Mouse (Mus musculus): ENCODE data around the gene Efcab9.

The Efcab9 gene

DNA sequence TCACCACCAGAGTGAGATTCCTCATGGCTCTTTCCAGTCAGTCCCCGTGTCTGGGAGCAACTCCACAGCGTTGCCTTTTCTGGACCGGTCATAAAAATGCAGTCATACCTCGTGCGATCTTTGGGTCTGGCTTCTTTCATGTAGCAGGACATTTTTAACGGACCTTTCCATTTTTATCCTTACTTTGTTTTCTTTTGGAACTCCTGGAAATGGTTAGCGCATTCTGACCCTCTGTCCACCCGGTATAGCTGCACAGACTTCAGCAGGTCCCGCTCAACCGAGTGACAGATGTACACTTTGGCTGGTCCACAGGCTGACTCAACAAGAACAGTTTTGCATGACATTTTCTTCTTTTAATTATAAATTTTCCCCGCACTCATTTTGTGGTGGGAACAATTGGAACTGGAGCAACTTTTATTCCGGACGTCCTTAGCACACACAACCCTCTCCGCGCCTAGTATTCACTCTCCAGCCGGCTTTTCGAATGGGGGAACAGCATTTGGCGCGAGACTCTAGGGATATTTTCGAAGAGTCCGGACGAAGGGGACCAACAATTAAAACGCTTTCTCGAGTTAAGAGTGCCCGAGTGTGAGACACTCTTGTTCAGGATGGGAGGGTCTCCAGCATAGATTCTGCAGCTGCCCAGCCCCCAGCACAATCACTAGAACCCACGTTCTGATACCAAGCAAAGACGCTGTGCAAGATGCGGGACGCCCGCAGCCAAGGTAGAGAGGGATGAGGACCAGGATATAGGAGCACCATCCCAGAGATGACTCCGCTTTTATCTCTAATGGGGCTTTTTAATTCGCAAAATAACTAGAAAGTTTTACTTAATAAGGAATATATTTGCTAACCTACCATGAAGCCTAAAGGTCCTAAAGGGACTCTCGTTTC lies at the start of gene Efcab9:
Gene Efcab9, minus strand, starts transcription at position 211 of the 894 bp plus-strand sequence.
- peak; percentile 45 for DNase-seq (ENCODE audit: extremely low spot score, low spot score)

DNA sequence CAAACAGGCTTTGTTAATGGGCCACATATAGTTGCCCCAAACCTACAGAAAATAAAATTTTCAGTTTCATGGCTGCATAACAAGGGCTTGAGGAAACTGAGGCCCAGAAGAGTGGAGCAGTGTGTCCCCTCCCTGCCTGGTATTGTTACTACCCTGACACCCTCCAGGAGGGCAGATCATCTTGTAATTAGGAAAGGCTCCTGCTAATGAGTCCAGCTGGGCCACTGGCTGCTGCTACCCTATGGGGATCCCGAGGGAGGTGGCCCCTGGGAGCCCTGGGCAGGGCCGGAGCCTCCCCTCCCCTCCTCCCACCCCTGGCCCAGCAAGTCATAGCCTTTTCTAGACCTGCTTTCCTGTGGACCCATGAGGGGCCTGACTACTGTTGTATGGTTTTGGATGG lies 49.1 kb upstream of the Efcab9 start:
- DNase-seq (ENCODE audit: extremely low spot score, low spot score): no peak

DNA sequence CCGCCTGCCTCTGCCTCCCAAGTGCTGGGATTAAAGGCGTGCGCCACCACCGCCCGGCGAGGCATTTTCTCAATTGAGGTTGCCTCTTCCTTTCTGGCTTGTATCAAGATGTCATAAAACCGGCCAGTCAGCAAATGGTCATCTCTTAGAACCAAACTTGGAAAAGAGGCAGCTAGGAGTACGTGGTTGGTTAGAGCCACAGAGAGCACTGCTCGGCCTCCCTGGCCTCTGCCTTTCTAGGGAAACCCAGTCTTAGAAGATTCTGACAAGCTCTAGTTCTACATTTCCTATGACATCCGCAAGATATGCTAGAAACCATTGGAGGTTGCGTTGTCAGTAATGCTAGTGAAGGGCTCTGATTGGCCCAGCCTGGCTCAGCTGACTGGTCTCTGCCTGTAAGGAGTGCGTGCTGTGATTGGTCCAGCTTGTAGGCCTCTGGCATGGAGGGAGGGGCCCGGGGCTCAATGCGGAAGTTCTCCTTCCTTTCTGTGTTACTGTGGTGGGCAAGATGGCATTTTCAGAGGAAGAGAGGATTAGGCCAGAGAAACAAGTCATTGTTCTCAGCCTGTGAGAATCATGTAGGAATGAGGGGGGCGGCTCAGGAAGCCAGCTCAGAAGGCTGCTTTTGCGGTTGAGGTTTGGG lies 48.5 kb upstream of the Efcab9 start:
- DNase-seq (ENCODE audit: extremely low spot score, low spot score): no peak

DNA sequence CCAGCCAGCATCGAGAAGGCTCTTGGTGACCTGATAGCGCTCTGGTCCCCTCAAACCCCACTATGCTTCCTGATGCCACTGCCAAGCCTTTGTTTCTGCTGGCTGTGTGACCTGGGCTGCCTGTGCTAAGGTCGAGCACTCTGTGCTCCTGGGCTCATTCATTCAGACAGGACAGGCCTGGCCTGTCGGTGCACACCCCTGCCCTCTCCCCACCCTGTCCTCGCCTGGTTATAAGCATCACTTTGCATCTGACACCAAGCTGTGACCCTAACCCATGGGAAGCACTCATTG lies 44.8 kb upstream of the Efcab9 start:
- DNase-seq (ENCODE audit: extremely low spot score, low spot score): no peak

DNA sequence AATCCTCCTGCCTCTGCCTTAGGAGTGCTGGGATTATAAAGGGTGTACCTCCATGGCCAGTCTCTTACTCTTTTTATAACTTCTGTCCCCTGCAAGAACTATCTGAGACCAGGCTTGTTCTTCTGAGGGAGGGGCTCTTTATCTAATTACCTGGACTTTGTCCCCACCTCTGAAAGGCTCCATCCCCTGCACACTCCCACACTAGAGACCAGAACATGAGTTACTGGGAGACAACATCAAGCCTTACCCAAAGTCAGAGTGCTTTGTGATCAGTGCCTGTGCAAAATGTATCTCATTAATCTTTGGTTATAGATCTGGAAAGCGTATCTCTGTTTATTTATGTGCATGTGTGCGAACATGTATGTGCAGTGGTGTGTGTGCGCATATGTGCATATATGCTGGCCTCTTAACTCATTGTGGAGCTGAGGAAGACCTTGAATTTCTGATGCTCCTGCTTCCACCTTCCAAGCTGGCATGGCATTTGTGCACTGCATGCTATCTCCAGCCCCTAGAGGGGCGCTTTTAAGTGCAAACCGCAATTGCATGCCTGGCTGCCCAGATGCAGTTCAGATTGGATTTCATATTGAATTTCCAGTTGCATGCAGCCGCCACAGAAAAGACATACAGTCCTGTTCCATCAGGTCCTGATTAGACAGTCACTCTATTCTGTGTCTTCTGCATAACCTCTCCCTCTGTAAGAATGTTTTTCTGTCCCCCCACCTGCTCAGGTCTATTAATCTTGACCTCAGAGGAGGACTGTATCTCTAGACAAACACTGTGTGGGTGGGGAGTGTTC lies 44.3 kb upstream of the Efcab9 start:
- no peak for DNase-seq (ENCODE audit: extremely low spot score, low spot score)

DNA sequence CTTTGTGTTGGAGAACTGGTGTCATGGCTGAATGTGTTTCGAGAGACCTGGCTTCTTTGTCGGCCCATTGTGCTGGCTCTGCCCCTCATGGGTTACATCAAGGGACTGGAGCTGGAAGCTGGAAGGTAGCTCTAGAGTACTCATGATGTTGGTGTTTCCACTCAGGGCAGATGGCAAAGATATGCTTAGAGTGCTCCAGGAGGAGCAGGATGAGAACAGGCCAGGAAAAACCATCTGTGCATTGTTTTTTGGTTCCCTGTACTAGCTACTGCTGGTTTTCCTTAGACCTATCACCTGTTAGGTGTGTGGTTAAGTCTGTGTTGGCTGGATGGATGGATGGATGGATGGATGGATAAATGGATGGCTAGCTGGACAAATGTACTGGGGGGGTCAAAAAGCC lies 41.8 kb upstream of the Efcab9 start:
- DNase-seq (ENCODE audit: extremely low spot score, low spot score): no peak

DNA sequence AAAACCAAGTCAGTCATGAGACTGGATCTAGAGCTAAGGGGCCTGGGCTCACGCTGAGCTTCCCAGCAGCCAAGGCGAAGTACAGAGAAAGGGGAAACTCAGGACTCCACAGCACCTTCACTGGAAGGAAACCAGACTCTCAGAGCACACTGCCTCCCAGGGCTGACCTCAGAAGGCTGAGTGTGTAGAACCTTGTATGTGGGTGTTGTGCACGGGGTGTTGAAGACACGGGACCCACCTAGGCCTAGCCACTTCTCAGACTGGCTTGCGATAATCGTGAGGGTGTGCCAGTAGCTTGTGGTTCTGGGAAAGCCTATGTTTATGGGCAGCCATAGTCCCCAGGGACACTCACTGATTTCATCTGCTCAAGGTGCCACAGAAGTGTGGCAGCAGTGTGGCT lies 39.2 kb upstream of the Efcab9 start:
- no peak for DNase-seq (ENCODE audit: extremely low spot score, low spot score)

DNA sequence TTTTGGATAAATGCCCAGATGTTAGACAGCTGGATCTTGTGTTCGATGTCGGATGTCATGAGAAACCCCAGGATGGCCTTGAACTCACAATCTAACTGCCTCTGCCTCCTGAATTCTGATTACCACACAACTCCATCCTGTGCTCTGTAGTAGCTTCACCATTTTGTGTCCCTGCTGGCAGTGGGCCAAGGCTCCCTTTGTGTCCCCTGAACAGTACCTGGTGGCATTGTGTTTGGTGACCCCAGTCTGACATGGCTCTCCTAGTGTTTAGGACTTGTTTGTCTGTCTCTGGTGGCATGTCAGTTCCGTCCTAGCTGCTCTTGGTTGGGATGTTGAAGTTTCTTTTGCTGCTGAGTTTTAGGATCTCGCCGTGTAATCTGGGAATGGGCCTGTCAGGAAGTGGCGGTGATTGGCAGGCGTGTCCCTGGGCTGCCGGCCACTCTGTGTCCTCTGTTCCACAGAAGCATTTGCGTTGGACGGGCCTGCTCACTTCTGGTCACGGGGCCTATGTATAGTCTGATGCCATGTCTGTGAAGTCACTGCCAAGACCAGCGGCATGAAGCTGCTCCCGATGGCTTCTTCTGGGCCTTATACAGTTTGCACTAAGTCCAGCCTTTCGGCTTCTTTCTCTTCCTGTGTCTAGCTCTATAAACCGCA lies 36.9 kb upstream of the Efcab9 start:
- DNase-seq (ENCODE audit: extremely low spot score, low spot score): no peak

DNA sequence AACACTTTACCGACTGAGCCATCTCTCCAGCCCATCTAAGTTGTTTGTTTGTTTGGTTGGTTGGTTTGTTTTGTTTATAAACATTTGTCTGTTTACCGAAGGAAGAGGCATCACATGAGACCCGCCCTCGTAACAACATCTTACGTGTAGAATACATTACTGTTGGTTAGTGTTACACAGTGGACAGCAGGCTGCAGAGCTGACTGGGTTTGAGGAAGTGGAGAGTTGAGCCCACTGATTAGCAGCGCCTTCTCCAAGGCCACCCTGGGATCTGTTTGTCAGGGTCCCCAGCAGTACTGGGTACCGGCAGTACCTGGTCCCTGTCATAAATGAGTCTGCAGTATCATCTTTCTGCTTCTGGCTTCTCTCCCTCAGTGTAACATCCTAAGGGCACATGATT lies 36.2 kb upstream of the Efcab9 start:
- no peak for DNase-seq (ENCODE audit: extremely low spot score, low spot score)

DNA sequence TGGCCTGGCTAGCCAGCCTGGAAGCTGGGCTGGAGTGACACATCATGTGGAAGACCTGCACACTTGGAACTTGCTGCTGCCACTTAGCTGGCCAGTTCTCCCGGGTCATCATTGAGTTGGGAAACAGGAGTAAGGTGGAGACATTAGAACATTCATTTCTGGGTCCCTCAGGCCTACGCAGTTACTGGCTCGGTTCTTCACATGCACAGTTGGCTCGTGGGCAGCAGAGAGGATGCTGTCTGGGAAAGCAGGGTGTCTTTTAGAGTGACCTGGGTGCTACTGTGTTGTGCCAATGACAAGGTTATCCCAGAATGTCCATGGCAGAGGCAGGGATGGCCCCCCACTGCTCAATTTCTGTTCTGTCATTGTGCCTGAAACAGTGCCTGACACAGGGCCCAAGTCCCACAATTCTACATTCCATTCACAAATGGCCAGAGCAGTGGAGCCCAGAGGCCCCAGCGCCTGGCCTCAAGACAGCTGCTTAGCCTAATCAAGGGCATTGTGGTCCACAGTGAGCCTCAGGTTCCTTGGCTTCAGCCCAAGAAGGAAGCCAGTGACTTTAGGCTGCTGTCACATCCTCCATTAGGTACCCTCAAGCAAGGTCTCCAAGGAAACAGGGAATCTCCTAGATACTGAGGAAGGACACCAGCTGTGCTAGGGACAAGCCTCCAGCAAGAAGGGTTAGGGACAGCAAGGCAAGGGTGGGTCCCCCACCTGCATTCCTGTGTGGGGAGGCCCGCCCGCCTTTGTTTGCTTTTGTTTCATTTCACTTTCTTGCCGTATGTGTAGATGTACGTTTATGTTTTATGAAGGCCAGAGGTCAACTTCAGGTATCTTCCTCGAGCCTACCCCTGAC lies 35.3 kb upstream of the Efcab9 start:
- no peak for DNase-seq (ENCODE audit: extremely low spot score, low spot score)

DNA sequence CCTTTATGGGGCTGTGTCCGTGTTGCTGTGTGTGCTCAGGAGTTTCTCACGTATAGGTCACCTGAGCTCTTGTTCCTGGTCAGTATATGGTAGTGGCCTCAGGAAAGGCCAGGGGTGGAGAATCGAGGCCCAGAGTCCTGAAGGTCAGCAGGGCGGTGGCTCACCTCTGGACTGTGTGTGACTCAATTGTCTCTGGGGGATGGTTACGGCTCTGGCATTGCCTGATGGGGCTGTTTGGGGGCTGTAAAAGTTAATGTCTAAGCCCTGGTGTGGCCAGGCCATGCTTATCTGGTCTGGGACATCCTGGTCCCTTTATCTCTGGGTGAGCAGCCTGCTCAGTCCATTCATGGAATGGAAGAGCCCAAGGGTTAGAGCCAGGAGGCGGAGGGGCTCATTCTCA lies 34.3 kb upstream of the Efcab9 start:
- DNase-seq (ENCODE audit: extremely low spot score, low spot score): no peak

DNA sequence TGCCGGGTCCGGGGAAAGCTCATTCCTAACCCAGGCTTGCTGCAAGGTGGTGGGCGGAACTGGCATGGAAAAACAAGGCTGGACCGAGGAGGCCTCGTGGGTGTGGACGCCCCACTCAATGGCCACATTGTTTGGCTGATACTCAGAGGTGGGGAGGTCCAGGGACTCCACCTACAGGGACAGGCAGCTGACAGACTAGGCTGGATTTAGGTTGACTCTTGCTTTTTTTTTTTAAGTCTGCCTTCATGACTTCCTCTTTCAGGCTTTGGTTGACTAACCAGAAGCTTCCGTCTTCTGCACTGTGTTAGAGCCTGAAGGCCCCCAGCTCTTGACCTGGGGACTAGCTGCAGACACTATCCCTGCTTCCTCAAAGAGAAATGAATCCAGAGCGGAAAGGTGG lies 33.2 kb upstream of the Efcab9 start:
- no peak for DNase-seq (ENCODE audit: extremely low spot score, low spot score)

DNA sequence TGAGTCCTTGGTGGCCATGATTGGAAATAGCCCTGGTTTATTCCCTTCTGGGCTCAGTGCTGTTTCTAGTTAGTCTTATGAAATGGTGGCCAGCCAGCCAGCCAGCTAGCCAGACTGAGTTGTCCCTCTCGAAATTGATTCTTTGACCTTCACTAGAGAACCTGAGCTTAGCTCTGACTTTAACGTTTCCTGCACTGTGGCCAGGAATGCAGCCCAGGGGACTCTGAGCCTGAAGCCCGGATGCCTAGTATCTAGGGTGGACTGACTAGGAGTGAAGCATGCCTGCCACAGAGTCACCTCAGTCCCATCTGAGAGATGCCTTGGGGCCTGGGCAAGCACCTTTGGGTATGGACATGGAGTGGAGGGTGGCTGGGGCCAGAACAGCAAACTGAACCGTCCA lies 32.7 kb upstream of the Efcab9 start:
- no peak for DNase-seq (ENCODE audit: extremely low spot score, low spot score)

DNA sequence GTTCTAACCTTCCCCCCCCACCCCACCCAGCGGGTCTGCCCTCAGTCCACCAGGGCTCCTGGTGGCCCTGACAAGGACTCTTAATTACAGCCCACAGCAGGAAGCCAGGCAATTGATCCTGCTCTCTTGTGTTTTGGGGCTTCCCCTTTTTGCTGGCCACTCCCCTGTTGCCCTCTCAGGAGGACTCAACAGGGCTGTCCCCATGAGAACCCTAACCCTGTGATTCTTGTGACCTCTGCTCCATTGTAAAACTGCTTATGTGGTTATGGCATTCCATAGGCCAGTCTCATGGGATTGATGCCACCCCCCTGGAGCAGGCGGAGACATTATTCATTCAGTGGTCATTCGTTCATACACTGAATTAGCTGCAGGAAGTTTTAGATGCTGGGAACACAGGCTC lies 31.8 kb upstream of the Efcab9 start:
- DNase-seq (ENCODE audit: extremely low spot score, low spot score): no peak

DNA sequence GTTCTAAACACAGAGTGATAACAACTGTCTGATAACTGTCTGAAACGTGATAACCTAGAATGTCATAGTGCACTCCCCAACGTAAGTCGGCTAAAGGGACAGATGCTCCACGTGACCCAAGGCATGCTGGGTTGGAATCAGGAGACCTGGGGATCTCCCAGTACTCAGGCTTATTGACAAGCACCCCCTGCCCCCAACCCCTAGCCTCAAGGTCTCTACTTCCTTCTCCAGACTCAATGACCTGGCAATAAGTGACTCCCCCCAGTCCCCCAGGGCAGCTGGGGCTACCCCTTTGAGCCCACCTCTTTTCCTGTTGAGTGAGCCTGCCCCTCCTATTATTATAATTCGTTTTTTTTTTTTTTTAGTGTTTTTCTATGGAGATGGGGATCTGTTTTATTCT lies 30.8 kb upstream of the Efcab9 start:
- DNase-seq (ENCODE audit: extremely low spot score, low spot score): no peak

DNA sequence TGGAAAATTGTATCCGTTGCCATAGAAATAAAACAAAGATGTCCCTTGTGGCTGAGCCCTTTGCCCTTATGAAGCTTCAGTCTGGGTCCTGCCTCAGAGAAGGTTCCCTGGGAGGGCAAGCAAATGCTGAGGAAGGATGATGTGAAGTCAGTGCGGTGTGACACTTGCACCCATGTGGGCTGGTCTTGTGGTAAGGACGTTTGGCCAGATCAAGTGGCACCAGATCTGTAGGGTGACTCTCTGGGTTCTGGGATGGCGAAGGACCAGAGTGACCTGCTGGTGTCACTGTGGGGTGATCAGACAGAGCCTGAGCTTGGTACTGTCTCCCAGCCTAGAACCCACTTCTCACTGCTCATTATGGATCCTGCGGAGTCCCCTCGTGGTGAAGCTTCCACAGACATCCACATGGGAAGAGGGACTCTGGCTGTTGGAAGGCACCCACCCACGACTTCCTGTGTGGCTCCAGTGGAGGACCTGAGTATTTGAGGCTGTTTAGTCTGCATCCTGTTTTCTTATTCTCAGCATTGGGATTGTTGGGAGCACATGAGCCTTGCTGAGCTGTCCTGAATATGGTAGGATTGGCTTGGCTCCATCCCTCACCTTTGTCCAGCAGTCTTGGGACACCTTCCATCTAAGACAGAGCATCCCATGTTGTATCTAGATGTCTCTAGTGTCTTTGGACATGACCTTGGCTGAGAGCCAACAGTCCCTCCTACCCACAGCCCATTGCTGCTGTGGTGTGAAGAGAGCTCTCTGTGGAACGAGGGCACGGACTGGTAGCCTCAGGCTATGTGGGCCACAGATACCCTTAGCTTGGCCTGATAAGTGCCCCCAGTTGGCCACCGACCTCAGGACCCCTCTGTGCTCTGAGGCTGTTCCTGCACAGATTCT lies 29.8 kb upstream of the Efcab9 start:
- DNase-seq (ENCODE audit: extremely low spot score, low spot score): no peak

DNA sequence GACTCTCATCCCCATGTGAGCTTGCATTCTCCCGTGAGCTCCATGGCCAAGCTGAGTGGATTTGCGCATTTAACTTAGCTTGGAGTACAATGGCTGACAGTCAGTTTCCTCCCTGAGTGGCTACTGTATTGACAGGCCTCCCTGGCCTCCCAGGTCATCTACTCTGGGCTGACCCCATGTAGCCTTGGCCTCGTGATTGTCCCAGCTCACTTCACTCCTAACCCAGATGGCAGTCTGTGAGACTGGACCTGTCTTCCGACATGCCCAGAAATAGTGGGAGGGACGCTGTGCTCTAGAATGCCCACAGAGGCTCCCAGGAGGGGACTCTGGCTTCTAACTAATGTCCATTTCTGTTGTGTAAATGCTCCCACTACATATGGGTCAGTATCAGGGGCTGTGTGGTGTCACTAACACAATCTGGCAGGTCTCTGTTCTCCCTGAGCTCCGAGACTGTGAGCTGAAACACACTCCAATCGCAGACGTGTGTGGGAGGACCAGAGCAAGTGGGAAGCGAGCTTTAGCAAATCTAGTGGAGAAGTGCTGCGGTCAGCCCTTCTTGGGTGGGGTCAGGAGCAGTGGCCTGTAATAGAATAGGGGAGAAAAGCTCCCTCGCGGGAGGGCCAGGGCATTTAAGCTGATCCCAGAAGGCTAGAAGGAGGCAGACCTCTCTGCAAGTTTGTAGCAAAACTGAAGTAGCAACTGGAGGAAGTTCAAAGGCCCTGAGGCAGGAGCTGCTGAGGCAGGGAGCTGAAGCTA lies 28.3 kb upstream of the Efcab9 start:
- no peak for DNase-seq (ENCODE audit: extremely low spot score, low spot score)

DNA sequence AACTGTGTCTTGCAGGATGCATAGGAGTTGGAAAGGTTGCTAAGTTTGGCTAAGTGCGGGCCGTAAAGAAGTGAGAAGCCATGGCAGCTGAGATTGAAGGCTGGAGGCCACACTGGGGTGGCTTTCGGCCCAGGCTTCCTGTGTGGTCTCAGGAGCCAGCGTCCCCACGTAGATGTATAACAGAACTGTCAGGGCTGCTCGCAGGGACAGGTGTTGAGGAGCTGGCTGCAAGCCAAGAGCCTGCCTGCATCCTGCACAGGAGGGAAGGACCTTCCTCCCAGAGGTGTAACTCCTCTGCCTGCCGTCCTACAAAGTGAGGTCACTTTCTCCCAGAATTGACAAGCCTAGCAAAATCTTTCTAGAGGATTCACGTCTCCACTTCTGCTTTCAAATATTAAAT lies 26.8 kb upstream of the Efcab9 start:
- no peak for DNase-seq (ENCODE audit: extremely low spot score, low spot score)

DNA sequence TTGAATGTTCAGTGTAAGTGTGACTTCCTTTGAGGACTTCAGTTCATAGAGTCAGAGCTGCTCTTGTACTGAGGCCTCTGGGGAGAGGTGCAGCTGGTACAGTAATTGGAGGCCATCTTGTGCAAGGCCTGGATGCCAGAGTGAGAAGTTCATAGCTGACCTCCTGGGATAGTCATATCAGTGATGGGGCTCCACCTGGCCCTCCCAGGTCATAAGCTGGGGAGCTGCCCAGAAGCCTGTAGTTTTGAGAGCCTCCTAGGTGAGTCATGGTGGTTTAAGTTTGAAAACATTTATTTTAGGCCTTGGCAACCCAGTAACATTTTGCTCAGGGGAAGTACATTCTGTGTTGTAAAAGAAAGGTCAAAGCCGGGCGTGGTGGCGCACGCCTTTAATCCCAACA lies 26.1 kb upstream of the Efcab9 start:
- no peak for DNase-seq (ENCODE audit: extremely low spot score, low spot score)
